Mouse (Mus musculus) lung, adult 2 months (tissue): ENCODE measurements around the gene Phlda3. TPM values are rescaled to one million over a fixed set of nuclear protein-coding genes. Genes with fewer than 3 reads are reported as not detected.

ENCODE experiments used
- DNase-seq: peaks from one replicate; pipeline ENCODE4 v3.0.0; 2022
- H3K4me1 ChIP-seq: fragments of 200-500 bp; 2 replicates; pipeline ENCODE4 v1.6.1; 2011; ENCODE audit warnings: low read length; ENCODE audit not compliant: control insufficient read depth, insufficient read depth
- H3K4me3 ChIP-seq: fragments of 200-500 bp; replicated peaks from 2 replicates; pipeline ENCODE3; 2011; ENCODE audit warnings: low read depth, mild to moderate bottlenecking, control low read depth, low read length; ENCODE audit errors: extremely low read depth
- CTCF ChIP-seq: fragments of 200-500 bp; IDR thresholded peaks from 2 replicates; pipeline ENCODE4 v1.5.1; 2011; ENCODE audit warnings: mild to moderate bottlenecking, low read length, control low read depth; ENCODE audit not compliant: insufficient read depth
- POLR2A ChIP-seq: fragments of 200-500 bp; IDR thresholded peaks from 2 replicates; pipeline ENCODE4 v1.6.1; 2011; ENCODE audit warnings: low read depth, mild to moderate bottlenecking, control low read depth, low read length, borderline replicate concordance; ENCODE audit errors: extremely low read depth
- WGBS: fragments of 180-500 bp; shearing (Covaris S2); methylation state at CpG from one replicate; pipeline ENCODE4 v1.1.7; 2018; 5-methylcytosine and 5-hydroxymethylcytosine counted together
- polyA plus RNA-seq: library from polyadenylated mRNA; depleted of rRNA; stranded (reverse); fragments of >200 nt; gene quantifications from 2 replicates; pipeline ENCODE4 v1.2.3, GENCODE M21; 2012

Gene Phlda3
- polyA plus RNA-seq, 1 experiment: 156 TPM

- Histone ChIP-seq H3K4me3 (no peak overlapping the region), H3K4me1 (peaks cover 3% of the 10 kb centered on the region; the same call in 1 of the 2 replicates)
- DNase-seq: peak; percentile 61
- TF ChIP-seq CTCF: peak; percentile 74
- TF ChIP-seq POLR2A: no peak
- WGBS: 50% methylated on average over 3 of the region's 3 CpGs
Measured at GRCm38 (mm10) chr1:135787799-135788198, 21.9 kb downstream of the Phlda3 start.

DNA sequence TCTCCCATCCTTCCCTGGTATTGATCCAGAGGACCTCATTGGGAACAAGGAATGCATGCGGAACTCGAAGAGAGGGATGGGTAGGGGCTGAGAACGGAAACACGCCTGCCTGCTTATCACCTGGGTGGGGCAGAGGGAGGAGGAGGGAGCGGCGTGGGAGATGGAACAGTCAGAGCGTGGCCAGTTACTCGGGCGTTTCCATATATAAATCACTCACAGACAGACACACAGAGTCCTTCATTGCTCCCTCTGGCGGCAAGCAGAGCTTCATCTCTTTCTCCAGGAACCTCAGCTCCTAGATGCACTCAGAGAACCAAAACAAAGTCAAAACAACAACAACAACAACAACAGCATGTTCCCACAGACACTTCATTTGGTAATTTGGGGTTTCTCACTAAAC lies 22.8 kb downstream of the Phlda3 start:
- TF ChIP-seq CTCF (peak; percentile 15), POLR2A (no peak)
- H3K4me1 ChIP-seq: peaks cover 6% of the 10 kb centered on the region; the same call in 1 of the 2 replicates
- DNase-seq: no peak
- 12% methylated on average over 10 of the region's 10 CpGs for WGBS
- no peak overlapping the region for H3K4me3 ChIP-seq

DNA sequence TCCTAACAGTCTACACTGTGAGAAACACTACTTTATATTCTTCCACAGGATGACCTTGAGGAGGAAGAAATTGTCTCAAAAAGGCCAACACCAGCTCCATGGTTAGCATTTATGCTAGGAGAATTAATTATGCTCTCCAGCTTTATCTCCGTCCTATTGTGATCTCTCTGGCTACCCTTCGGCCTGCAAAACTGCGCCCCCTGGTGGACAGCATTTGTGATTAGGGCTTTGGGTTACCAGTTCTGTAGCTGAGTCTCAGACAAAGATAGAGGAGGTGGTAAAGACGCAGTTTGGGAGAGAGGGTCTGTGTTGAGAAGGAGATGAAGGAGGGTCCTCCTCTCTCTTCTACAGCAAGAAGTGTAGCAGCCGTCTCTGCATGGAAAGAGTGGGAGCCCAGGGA lies 23.9 kb downstream of the Phlda3 start:
- peak; percentile 77 for DNase-seq
- peaks cover 10% of the 10 kb centered on the region; the same call in 1 of the 2 replicates for H3K4me1 ChIP-seq
- H3K4me3 ChIP-seq: no peak overlapping the region
- peak; percentile 88 for TF ChIP-seq CTCF
- no peak for TF ChIP-seq POLR2A
- WGBS: 14% methylated on average over 5 of the region's 5 CpGs

DNA sequence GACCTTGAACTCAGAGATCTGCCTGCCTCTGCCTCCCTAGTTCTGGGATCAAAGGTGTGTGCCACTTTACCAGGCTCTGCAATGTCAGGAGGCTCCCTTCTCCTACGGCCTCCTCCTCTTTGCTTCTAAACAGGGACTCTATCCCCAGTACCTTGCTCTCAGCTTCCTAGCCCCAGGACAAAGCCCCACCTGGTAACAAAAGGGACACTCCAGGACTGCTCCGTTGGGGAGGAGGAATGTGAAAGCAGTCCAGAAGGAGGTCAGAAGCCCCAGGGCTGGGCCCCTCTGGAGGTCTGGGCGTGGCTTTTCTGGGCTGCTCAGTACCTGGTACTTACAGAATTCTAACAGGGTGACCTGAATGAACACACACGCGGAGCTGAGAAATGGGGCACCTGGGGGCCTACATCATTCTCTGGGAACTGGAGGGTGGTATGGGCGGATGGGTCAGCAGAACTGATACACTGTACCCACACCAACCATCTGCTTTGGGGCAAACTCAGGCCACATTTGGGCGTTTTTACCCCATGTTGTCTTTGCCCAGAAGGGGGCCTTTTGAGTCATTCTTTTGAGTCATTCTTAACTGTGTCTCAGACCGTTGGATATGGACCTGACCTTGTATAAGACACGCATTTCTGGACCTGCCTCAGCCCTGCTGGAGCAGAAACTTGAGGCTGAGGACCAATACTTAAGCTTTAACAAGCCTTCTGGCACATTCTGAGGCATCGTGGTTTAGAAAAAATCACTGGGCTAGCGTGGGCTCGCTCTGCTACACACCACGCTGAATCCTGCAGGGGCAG lies 26.4 kb downstream of the Phlda3 start:
- Histone ChIP-seq H3K4me3 (no peak overlapping the region), H3K4me1 (peaks cover 11% of the 10 kb centered on the region; the same call in 1 of the 2 replicates)
- WGBS: 83% methylated on average over 13 of the region's 13 CpGs
- no peak for DNase-seq
- TF ChIP-seq POLR2A: no peak

DNA sequence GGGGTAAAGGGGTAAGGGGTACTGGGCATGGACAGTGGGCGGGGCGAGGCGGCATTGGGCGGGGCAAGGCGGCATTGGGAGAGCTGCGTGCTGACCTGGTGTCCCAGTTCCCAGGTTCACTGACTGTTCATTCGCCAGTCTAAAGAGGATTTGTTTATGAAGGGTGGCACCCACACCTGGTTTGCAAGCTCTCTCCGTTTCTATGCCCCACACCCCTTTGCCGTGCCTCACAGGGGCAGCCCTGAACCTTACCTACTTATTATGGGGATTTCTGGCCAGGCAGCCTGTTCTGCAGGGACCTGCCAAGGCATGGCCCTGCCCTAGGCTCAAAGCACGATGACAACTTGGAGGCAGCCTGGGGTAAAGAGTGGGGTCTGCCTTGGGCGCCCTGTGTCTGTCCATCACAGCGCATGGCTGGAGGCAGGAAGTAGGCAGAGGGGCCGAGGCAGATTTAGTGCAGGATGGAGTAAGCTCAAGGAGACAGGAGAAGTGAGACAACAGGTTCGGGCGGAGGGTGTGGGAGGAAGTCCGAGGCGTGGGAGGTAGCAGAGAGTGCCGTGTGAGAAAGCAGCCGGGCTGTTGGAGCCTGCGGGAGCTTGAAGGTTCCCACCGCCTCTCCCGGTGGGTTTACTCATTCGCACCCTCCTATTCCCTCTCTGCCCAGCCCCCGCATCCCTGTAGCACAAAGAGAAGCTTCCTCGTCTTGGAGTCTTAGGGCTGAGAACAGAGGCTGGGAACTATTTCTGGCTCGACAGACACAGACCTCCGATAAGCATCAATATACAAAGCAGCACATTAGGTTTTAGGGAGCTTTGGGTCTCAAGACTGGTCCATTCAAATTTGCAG lies 27.7 kb downstream of the Phlda3 start:
- Histone ChIP-seq H3K4me1 (peaks cover 9% of the 10 kb centered on the region; the same call in 1 of the 2 replicates), H3K4me3 (peak overlapping the region; percentile 21)
- WGBS: 12% methylated on average over 27 of the region's 27 CpGs
- no peak for DNase-seq
- TF ChIP-seq CTCF (no peak), POLR2A (no peak)

DNA sequence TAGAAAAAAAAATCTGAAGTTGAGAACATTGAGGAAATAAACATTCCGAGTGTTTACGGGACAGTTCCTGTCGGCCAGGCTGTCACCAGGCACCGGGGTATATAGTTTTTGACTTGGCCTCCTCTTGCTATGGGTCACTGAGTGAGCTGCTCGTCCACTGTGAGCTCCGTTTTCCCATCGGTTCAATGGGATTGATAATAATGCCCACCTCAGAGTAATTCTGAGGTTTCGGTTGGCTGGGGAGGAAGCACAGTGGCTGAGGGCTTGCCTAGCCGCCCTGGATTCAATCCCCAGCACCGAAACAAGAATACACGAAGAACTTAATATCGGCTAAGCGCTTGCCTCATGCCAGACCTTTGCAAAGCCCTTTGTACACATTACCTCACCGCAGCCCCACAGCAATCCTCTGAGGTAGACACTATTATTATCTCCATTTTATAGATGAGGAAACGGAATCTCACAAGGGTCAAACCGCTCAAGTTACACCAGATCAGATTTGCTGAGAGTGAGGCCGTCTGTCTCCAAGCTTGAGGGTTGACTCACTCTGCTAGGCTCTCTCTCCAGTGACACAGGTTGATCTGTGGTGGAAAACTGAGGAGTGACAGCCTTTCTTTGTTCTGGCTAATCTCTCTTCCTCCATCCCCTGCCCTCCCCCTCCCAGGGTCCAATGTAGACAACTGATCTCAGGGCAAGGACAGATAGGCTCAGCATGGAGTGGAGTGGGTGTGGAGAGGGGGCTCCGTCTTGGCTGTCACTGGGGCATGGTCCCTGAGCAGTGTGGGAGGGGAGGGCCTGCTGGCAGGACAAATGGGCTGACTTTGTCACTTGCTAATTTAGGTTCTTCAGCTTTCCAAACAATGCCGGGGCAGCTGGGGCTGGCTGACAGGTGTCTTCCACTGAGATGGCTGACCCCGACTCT lies 28.6 kb downstream of the Phlda3 start:
- DNase-seq: no peak
- no peak for TF ChIP-seq CTCF
- no peak for TF ChIP-seq POLR2A
- Histone ChIP-seq H3K4me1 (peaks cover 8% of the 10 kb centered on the region; the same call in 1 of the 2 replicates), H3K4me3 (peak overlapping the region; percentile 1)
- 21% methylated on average over 20 of the region's 20 CpGs for WGBS

DNA sequence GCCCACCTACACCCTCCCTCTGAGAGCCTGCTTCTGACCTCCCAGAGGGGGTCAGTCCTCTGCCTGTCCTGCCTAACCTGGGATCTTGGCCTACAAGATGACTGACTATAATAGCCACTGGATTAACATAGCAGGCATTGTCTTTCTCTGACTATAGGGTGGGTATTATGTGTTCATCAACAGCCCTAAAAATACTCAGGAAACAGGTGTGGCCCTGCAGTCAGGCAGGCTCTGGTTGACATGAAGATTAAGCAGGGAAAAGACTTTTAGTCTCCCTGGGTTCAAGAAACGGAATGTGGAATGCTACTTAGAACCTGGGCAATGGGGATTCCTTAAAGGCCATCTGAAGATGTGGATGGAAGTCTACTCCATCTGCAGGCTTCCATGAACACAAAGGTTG lies 32.6 kb downstream of the Phlda3 start:
- Histone ChIP-seq H3K4me3 (no peak overlapping the region), H3K4me1 (peaks cover 6% of the 10 kb centered on the region; the same call in 1 of the 2 replicates)
- 62% methylated on average over 1 of the region's 1 CpGs for WGBS
- TF ChIP-seq POLR2A: no peak
- no peak for TF ChIP-seq CTCF
- DNase-seq: no peak

DNA sequence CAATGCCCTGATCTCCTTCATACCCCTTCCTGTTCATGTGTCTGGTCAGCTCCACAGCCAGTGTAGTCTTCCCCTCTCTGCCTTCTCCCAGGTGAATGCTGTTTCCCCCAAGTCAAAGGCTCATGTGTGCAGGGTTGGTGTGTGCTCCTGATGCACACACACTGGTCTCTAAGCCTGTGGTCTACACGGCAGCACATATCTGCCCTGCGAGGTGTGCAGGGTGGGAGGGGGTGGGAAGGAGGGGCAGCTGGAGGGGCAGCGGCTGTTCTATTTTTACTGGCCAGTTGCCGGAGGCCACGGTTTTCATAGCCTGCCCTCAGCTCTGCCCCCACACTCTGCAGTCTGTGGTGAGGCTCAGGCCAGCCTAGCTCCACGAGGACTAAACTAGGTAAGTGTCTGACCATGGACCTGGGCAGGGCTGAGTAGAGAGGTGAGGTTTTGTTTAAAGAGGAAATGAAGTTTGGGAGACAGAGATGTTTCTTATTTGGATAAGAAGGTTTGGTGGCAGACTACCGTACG lies 33.2 kb downstream of the Phlda3 start:
- H3K4me3 ChIP-seq: no peak overlapping the region
- 55% methylated on average over 8 of the region's 8 CpGs for WGBS
- peaks cover 2% of the 10 kb centered on the region; the same call in 1 of the 2 replicates for H3K4me1 ChIP-seq
- no peak for TF ChIP-seq POLR2A
- no peak for TF ChIP-seq CTCF
- DNase-seq: no peak
